Comparison of ENCODE assay signal across 9 mouse cellular contexts in the genomic region with DNA sequence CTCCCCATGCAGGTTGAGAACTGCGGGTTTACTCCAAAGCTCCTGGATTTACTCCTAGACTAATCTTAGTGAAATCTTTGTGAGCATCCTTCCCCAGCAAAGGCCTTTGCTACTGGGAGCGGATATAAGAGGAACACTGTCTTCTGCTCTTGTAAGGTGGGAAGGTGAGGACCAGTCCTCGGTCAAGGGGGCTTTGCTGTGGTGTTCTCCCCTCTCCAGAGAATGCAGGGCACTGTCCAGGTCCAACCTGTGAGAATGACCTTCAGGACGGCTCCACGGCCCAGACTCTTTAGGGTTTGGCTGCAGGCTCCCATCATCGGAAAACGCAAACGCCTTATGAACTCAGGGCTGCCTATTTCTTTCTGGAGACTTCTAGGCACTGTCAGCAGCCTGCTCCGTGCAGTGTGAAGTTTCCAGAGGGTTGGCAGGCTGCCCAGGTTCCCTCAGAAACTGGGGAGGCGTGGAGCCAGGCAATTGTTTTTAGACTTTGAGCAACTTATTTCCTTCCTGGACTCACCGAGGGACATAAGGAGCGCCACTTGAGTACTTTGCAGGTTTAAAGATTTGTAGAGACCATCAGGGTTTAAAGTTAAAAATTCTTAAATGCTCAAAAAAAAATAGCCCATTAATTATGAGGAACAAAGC.
DNase-seq lines count a peak whose midpoint lies in the region; ATAC-seq lines count a peak whose summit lies in the region.
"Had no signal": no experiment of that assay in that cellular context is flagged by ENCODE, and none has a peak within 500 bp of the region (broad histone marks: within the 10 kb centered on the region; RNA-seq: fewer than 3 reads in every experiment).

No protein-coding gene starts in this region.

- no peak overlapping the region for H3K9ac ChIP-seq in midbrain, embryonic 14.5 days (replicated peaks; ENCODE audit: low read length)
- H3K9ac ChIP-seq in forebrain, embryonic 14.5 days (ENCODE audit: low read length): no peak overlapping the region
- H3K9ac ChIP-seq in heart, embryonic 13.5 days: peak overlapping the region; percentile 45; the same call in 1 of the 2 replicates
- H3K9ac ChIP-seq: liver, embryonic 15.5 days had no signal

- no peak overlapping the region for H3K4me3 ChIP-seq in midbrain, embryonic 14.5 days (replicated peaks; ENCODE audit: low read depth, low read length)
- H3K4me3 ChIP-seq in midbrain, embryonic 10.5 days: no peak overlapping the region
- no peak overlapping the region for H3K4me3 ChIP-seq in forebrain, embryonic 14.5 days (ENCODE audit: low read depth, low read length)
- no peak overlapping the region for H3K4me3 ChIP-seq in heart, embryonic 13.5 days
- H3K4me3 ChIP-seq: liver, embryonic 15.5 days had no signal

- no peaks in the 10 kb centered on the region for H3K36me3 ChIP-seq in midbrain, embryonic 14.5 days (ENCODE audit: control insufficient read depth, insufficient read depth, low read length)
- no peaks in the 10 kb centered on the region for H3K36me3 ChIP-seq in midbrain, embryonic 10.5 days
- no peaks in the 10 kb centered on the region for H3K36me3 ChIP-seq in forebrain, embryonic 14.5 days (ENCODE audit: control insufficient read depth, insufficient read depth, low read length)
- peaks cover 4% of the 10 kb centered on the region; the same call in 1 of the 2 replicates for H3K36me3 ChIP-seq in heart, embryonic 13.5 days
- H3K36me3 ChIP-seq: liver, embryonic 15.5 days had no signal

- H3K9me3 ChIP-seq in midbrain, embryonic 14.5 days (ENCODE audit: control insufficient read depth, low read length): no peaks in the 10 kb centered on the region
- no peaks in the 10 kb centered on the region for H3K9me3 ChIP-seq in midbrain, embryonic 10.5 days (replicated peaks)
- no peaks in the 10 kb centered on the region for H3K9me3 ChIP-seq in forebrain, embryonic 14.5 days (replicated peaks; ENCODE audit: control insufficient read depth, low read length)
- H3K9me3 ChIP-seq in heart, embryonic 13.5 days: no peaks in the 10 kb centered on the region
- H3K9me3 ChIP-seq: liver, embryonic 15.5 days had no signal

- no peak overlapping the region for H3K27ac ChIP-seq in midbrain, embryonic 14.5 days (replicated peaks; ENCODE audit: low read depth, low read length)
- H3K27ac ChIP-seq in midbrain, embryonic 10.5 days (replicated peaks): no peak overlapping the region
- no peak overlapping the region for H3K27ac ChIP-seq in forebrain, embryonic 14.5 days (ENCODE audit: low read depth, low read length)
- peak overlapping the region; percentile 83 for H3K27ac ChIP-seq in heart, embryonic 13.5 days (replicated peaks)
- H3K27ac ChIP-seq: liver, embryonic 15.5 days had no signal

- H3K4me2 ChIP-seq in midbrain, embryonic 14.5 days (ENCODE audit: low read length): no peak overlapping the region
- H3K4me2 ChIP-seq in forebrain, embryonic 14.5 days (ENCODE audit: low read length): no peak overlapping the region
- peak overlapping the region; percentile 33 for H3K4me2 ChIP-seq in heart, embryonic 13.5 days
- H3K4me2 ChIP-seq: liver, embryonic 15.5 days had no signal

- no peaks in the 10 kb centered on the region for H3K27me3 ChIP-seq in midbrain, embryonic 14.5 days (ENCODE audit: control insufficient read depth, insufficient read depth, low read length)
- H3K27me3 ChIP-seq in midbrain, embryonic 10.5 days (ENCODE audit: low read depth, poor library complexity, severe bottlenecking): no peaks in the 10 kb centered on the region
- no peaks in the 10 kb centered on the region for H3K27me3 ChIP-seq in forebrain, embryonic 14.5 days (replicated peaks; ENCODE audit: control insufficient read depth, insufficient read depth, low read length)
- H3K27me3 ChIP-seq in heart, embryonic 13.5 days (replicated peaks): no peaks in the 10 kb centered on the region
- H3K27me3 ChIP-seq: liver, embryonic 15.5 days had no signal

- 71% methylated on average over 12 of the region's 12 CpGs for WGBS in midbrain, embryonic 14.5 days
- 85% methylated on average over 12 of the region's 12 CpGs for WGBS in midbrain, embryonic 10.5 days
- 53% methylated on average over 12 of the region's 12 CpGs for WGBS in forebrain, embryonic 14.5 days
- 29% methylated on average over 12 of the region's 12 CpGs for WGBS in heart, embryonic 13.5 days

- H3K4me1 ChIP-seq in midbrain, embryonic 14.5 days (ENCODE audit: control insufficient read depth, insufficient read depth, low read length): no peaks in the 10 kb centered on the region
- H3K4me1 ChIP-seq in midbrain, embryonic 10.5 days: no peaks in the 10 kb centered on the region
- peaks cover 3% of the 10 kb centered on the region; the same call in 1 of the 2 replicates for H3K4me1 ChIP-seq in forebrain, embryonic 14.5 days (ENCODE audit: control insufficient read depth, insufficient read depth, low read length)
- H3K4me1 ChIP-seq in heart, embryonic 13.5 days: peaks cover 37% of the 10 kb centered on the region
- H3K4me1 ChIP-seq: liver, embryonic 15.5 days had no signal

- ATAC-seq in midbrain, embryonic 14.5 days (ENCODE audit: low FRiP score, low TSS enrichment): no peak
- ATAC-seq in forebrain, embryonic 14.5 days: peak; percentile 58; the same call in 1 of the 2 replicates
- ATAC-seq in heart, embryonic 13.5 days (ENCODE audit: extremely low read depth, insufficient number of reproducible peaks, low FRiP score, low TSS enrichment): peak; percentile 85; the same call in 1 of the 2 replicates

- peak; percentile 74 for DNase-seq in midbrain, embryonic 14.5 days
- no peak for DNase-seq in midbrain, embryonic 10.5 days (ENCODE audit: low spot score)
- DNase-seq in forebrain, embryonic 14.5 days (ENCODE audit: low spot score): peak; percentile 79
- DNase-seq in layer of hippocampus, adult 18-20 months (ENCODE audit: low spot score in 2 of 2): peak; percentile 16 to 55
- peak; percentile 91 for DNase-seq in lung, postnatal 10 days
- DNase-seq in urinary bladder, postnatal 10 days (ENCODE audit: low spot score): peak; percentile 19
- no peak for DNase-seq in cerebellum, adult 9-10 months

Comparison
In these comparisons a context has a peak if more than half of its experiments do, and no peak if none do; other contexts are left out.
1. DNase-seq: peak in midbrain, embryonic 14.5 days (single experiment), forebrain, embryonic 14.5 days (single experiment), layer of hippocampus, adult 18-20 months (2 of 2), lung, postnatal 10 days (single experiment) and urinary bladder, postnatal 10 days (single experiment); none in midbrain, embryonic 10.5 days (single experiment) and cerebellum, adult 9-10 months (single experiment).